Comparison of ENCODE assay signal across 14 mouse cellular contexts in genomic region chr2:169915326-169915725, GRCm38 (mm10).
"Had no signal": no experiment of that assay in that cellular context is flagged by ENCODE, and none has a peak within 500 bp of the region (broad histone marks: within the 10 kb centered on the region; RNA-seq: fewer than 3 reads in every experiment).

No protein-coding gene starts in this region.

- H3K4me1 ChIP-seq: midbrain, embryonic 10.5 days; midbrain, embryonic 12.5 days; stomach, embryonic 15.5 days had no signal

- H3K9ac ChIP-seq: lung, embryonic 14.5 days; midbrain, embryonic 12.5 days; neural tube, embryonic 13.5 days; neural tube, embryonic 15.5 days; stomach, embryonic 15.5 days had no signal

- H3K36me3 ChIP-seq: midbrain, embryonic 10.5 days; midbrain, embryonic 12.5 days; neural tube, embryonic 13.5 days; neural tube, embryonic 15.5 days; stomach, embryonic 15.5 days had no signal

- H3K27ac ChIP-seq: midbrain, embryonic 10.5 days; midbrain, embryonic 12.5 days; neural tube, embryonic 13.5 days; neural tube, embryonic 15.5 days; stomach, embryonic 15.5 days; stomach, postnatal 0 days had no signal

- ATAC-seq: midbrain, embryonic 16.5 days had no signal

- H3K27me3 ChIP-seq: midbrain, embryonic 12.5 days; neural tube, embryonic 13.5 days; neural tube, embryonic 15.5 days; stomach, embryonic 15.5 days had no signal

- DNase-seq: lung, embryonic 14.5 days; midbrain, embryonic 14.5 days; retina, postnatal 1 day; right cerebral cortex, adult 18-20 months; right cerebral cortex, postnatal 25 days; thymus, adult 2 months had no signal

- H3K9me3 ChIP-seq: midbrain, embryonic 10.5 days; midbrain, embryonic 12.5 days; neural tube, embryonic 13.5 days; neural tube, embryonic 15.5 days; stomach, embryonic 15.5 days had no signal

- H3K4me2 ChIP-seq: lung, embryonic 14.5 days; midbrain, embryonic 12.5 days; neural tube, embryonic 13.5 days; neural tube, embryonic 15.5 days; stomach, embryonic 15.5 days had no signal

- H3K4me3 ChIP-seq: midbrain, embryonic 10.5 days; midbrain, embryonic 12.5 days; myocyte; neural tube, embryonic 13.5 days; neural tube, embryonic 15.5 days; stomach, embryonic 15.5 days had no signal
